Mouse (Mus musculus) midbrain, embryonic 16.5 days (tissue): ENCODE data around the gene Cradd. TPM values are rescaled to one million over a fixed set of nuclear protein-coding genes. Genes with fewer than 3 reads are reported as not detected.

ENCODE experiments used
- ATAC-seq: fragments of 200-750 bp; cut with Nextera tagmentation; 2 replicates; pipeline ENCODE4 v1.8.0; 2017; ENCODE audit warnings: moderate TSS enrichment
- H3K27ac ChIP-seq: fragments of 300-500 bp; sonication (generic); 2 replicates; pipeline ENCODE4 v1.5.1; 2014; ENCODE audit warnings: mild to moderate bottlenecking, low read length, mixed read lengths
- H3K27me3 ChIP-seq: fragments of 300-500 bp; sonication (generic); 2 replicates; pipeline ENCODE4 v1.6.1; 2014; ENCODE audit warnings: low read depth, low read length, mixed read lengths; ENCODE audit not compliant: control insufficient read depth, insufficient read depth
- H3K36me3 ChIP-seq: fragments of 300-500 bp; sonication (generic); 2 replicates; pipeline ENCODE4 v1.6.1; 2014; ENCODE audit warnings: mild to moderate bottlenecking, low read length, moderate library complexity, mixed read lengths; ENCODE audit not compliant: control insufficient read depth, insufficient read depth
- H3K4me1 ChIP-seq: fragments of 300-500 bp; sonication (generic); 2 replicates; pipeline ENCODE4 v1.6.1; 2014; ENCODE audit warnings: mild to moderate bottlenecking, low read length, mixed read lengths; ENCODE audit not compliant: control insufficient read depth, insufficient read depth
- H3K4me2 ChIP-seq: fragments of 300-500 bp; sonication (generic); 2 replicates; pipeline ENCODE4 v1.6.1; 2014; ENCODE audit warnings: mild to moderate bottlenecking, low read length, mixed read lengths
- H3K4me3 ChIP-seq: fragments of 300-500 bp; sonication (generic); 2 replicates; pipeline ENCODE4 v1.5.1; 2014; ENCODE audit warnings: low read depth, mild to moderate bottlenecking, low read length, moderate library complexity, mixed read lengths
- H3K9ac ChIP-seq: fragments of 300-500 bp; sonication (generic); 2 replicates; pipeline ENCODE4 v1.6.1; 2014; ENCODE audit warnings: low read depth, low read length, mixed read lengths
- H3K9me3 ChIP-seq: fragments of 300-500 bp; sonication (generic); replicated peaks from 2 replicates; pipeline ENCODE4 v1.6.1; 2014; ENCODE audit warnings: mild to moderate bottlenecking, low read length, mixed read lengths; ENCODE audit not compliant: control insufficient read depth, poor library complexity, severe bottlenecking
- WGBS: fragments of 180-500 bp; shearing (Covaris S2); extraction: QIAGEN DNeasy Blood & Tissue Kit; methylation state at CpG from one replicate; pipeline ENCODE4 v1.1.7; 2014; 5-methylcytosine and 5-hydroxymethylcytosine counted together
- polyA plus RNA-seq: library from polyadenylated mRNA; unstranded; fragments of >200 nt; fragmentation: Nextera tagmentation; extraction: Ambion mirVana; gene quantifications from 2 replicates; pipeline ENCODE4 v1.2.1, GENCODE M21; 2015

The Cradd gene
- polyA plus RNA-seq = 10.6 and 11.1 TPM in 2 replicates

DNA sequence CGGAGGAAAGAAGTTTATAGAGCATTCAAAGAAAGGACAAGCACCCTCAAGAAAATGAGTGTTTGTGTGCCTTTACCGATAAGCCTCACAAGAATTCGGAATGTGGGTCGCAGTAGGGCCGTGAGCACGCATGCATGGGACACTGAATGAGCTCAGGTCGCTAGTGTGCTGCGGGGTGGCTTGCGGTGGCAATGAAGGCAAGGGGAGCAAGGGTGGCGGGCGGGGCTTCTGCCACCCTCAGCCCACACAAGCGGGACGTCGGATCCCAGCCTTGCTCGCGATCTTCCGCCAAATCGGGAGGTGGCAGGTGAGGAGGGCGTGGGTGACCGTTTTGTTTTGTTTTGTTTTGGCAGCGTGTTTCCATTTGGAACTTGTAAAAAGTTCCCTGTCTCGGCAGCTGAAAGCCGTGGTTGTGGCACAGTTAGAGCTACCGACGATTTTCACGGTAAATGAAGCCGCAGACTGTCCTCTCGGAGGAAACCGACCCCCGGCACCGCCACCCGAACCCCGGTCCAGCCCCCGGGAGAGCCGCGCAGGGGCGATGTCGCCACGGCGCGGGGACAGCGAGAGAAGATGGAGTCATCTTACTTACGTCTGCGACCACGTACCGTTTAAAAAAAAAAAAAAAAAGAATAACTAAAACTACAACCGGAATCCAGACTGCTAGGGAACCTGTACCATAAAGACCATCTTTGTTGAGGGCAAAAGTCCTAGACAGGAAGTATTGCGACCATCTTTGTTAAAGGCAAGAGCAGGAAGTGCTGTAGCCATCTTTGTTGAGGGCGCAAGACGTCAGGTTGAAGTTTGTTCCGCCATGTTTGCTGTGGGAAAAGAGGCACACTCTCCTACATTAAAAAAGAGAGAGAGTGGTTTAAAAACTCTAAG is at the start of gene Cradd:
Gene Cradd (minus strand): TSS at position 741 of the 885 bp plus-strand sequence.
- peak within 1 kb of the TSS; percentile 80 for H3K9ac ChIP-seq

DNA sequence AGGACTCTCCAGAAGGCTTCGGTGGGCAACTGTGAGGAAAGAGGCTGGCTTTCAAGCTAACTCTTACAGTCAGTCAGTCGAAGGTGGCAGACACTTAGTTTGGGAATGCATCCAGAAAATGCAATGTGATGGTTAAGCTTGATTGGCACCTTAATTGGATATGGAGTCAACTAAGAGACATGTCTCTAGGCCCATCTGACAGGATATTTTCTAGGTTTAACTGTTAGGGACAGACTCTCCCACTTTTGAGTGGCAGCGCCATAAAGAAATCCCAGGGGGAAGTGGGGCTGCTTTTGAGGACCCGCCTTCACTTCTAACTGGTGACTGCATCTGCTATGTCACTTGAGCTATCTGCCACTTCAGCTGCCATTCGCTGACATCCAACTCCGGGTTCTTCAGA is 49.4 kb upstream of the Cradd start:
- no peak overlapping the region for H3K9ac ChIP-seq
- H3K4me1 ChIP-seq = no peaks in the 10 kb centered on the region
- H3K27ac ChIP-seq = no peak overlapping the region
- no peaks in the 10 kb centered on the region for H3K9me3 ChIP-seq
- 93% methylated on average over 6 of the region's 6 CpGs for WGBS
- no peak overlapping the region for H3K4me2 ChIP-seq
- ATAC-seq = no peak
- no peak overlapping the region for H3K4me3 ChIP-seq
- no peaks in the 10 kb centered on the region for H3K36me3 ChIP-seq
- no peaks in the 10 kb centered on the region for H3K27me3 ChIP-seq

More for the DNA sequence above, at the start of gene Cradd:
- Histone ChIP-seq H3K27ac (peak within 1 kb of the TSS; percentile 97), H3K36me3 (no peaks in the 10 kb centered on the region), H3K4me1 (peaks cover 15% of the 10 kb centered on the region), H3K27me3 (no peaks in the 10 kb centered on the region), H3K9me3 (no peaks in the 10 kb centered on the region), H3K4me3 (peak within 1 kb of the TSS; percentile 68), H3K4me2 (peak within 1 kb of the TSS; percentile 71)
- peak; percentile 91 for ATAC-seq
- under 1% methylated on average over 51 of the region's 51 CpGs for WGBS

DNA sequence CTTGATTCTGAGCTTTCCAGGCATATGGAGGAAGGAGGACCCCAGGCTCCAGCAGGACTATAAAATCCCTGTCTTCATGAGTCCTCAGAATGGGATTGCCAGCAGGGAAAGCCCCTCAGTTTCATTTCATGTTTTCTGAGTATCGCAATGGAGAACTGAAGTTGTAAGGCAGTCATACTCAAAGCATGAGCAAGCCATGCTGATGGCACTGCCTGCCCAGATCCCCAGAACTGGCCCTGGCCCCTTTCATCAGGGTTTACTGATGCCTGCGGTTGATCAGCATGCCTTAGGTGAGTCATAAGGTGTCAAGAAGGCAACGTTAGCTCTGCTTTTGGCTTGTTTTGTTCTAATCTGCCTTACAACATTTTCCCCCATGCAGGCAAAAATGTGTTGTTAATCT is 48.0 kb upstream of the Cradd start:
- Histone ChIP-seq H3K36me3 (no peaks in the 10 kb centered on the region), H3K9me3 (no peaks in the 10 kb centered on the region), H3K27ac (no peak overlapping the region), H3K4me3 (no peak overlapping the region), H3K4me2 (no peak overlapping the region), H3K4me1 (no peaks in the 10 kb centered on the region), H3K9ac (no peak overlapping the region), H3K27me3 (no peaks in the 10 kb centered on the region)
- WGBS = 92% methylated on average over 3 of the region's 3 CpGs
- ATAC-seq = no peak

DNA sequence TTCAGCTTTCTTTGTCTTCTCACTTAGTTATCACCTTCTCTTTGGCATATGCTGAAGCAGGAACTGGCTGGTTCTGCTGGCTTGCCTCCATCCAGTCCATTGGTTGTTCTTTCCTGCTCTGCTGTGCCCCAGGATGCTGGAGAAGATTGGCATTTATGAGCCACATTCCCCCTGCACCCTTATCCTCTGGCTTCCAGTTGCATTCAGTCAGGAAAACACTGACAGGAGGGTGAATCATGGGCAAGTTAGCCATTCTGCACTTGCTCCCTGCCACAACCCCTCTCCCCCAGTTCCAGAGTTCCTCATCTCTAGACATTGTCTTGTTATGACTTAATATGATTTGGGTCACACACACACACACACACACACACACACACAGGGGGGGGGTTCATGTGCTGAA is 45.3 kb upstream of the Cradd start:
- Histone ChIP-seq H3K9ac (no peak overlapping the region), H3K4me3 (no peak overlapping the region), H3K4me1 (no peaks in the 10 kb centered on the region), H3K27me3 (no peaks in the 10 kb centered on the region), H3K27ac (no peak overlapping the region), H3K4me2 (no peak overlapping the region), H3K9me3 (no peaks in the 10 kb centered on the region), H3K36me3 (no peaks in the 10 kb centered on the region)
- no peak for ATAC-seq

- Histone ChIP-seq H3K27ac (no peak overlapping the region), H3K4me1 (no peaks in the 10 kb centered on the region), H3K4me3 (no peak overlapping the region), H3K27me3 (no peaks in the 10 kb centered on the region), H3K9me3 (no peaks in the 10 kb centered on the region), H3K9ac (no peak overlapping the region), H3K36me3 (no peaks in the 10 kb centered on the region), H3K4me2 (no peak overlapping the region)
- ATAC-seq = no peak
- WGBS = 93% methylated on average over 14 of the region's 14 CpGs
These were observed 44.2 kb upstream of the Cradd start for GRCm38 (mm10) chr10:95368151-95368550.

DNA sequence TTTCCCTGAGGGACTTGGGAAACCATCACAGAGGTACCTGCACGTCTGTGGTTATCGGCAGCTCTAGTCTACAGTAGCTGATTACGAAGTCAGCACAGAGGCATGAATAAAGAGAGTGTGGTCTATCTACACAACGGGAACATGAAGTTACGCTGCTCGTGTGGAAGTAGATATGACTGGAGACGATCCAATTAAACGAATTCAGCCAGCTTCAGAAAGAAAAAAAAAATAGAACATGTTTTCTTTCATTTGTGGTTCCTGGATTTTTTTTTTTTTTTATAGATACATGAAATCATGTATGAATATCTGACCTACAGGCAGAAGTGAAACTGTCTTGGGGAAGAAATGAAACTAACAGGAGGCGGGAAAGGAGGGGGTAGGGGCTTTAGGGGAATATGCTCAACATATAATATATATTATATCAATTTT is 43.7 kb upstream of the Cradd start:
- ATAC-seq = no peak
- H3K27ac ChIP-seq = no peak overlapping the region
- WGBS = 86% methylated on average over 9 of the region's 9 CpGs

GRCm38 (mm10) chr10:95367241-95367640 is 43.3 kb upstream of the Cradd start:
- Histone ChIP-seq H3K27ac (no peak overlapping the region), H3K9me3 (no peaks in the 10 kb centered on the region), H3K4me1 (no peaks in the 10 kb centered on the region), H3K36me3 (no peaks in the 10 kb centered on the region), H3K9ac (no peak overlapping the region), H3K27me3 (no peaks in the 10 kb centered on the region), H3K4me3 (no peak overlapping the region), H3K4me2 (no peak overlapping the region)
- 80% methylated on average over 7 of the region's 7 CpGs for WGBS
- ATAC-seq = no peak

More for the DNA sequence above, 43.7 kb upstream of the Cradd start:
- no peak overlapping the region for H3K4me2 ChIP-seq
- no peaks in the 10 kb centered on the region for H3K4me1 ChIP-seq
- H3K9ac ChIP-seq = no peak overlapping the region
- no peaks in the 10 kb centered on the region for H3K36me3 ChIP-seq
- H3K9me3 ChIP-seq = no peaks in the 10 kb centered on the region
- no peaks in the 10 kb centered on the region for H3K27me3 ChIP-seq
- H3K4me3 ChIP-seq = no peak overlapping the region

DNA sequence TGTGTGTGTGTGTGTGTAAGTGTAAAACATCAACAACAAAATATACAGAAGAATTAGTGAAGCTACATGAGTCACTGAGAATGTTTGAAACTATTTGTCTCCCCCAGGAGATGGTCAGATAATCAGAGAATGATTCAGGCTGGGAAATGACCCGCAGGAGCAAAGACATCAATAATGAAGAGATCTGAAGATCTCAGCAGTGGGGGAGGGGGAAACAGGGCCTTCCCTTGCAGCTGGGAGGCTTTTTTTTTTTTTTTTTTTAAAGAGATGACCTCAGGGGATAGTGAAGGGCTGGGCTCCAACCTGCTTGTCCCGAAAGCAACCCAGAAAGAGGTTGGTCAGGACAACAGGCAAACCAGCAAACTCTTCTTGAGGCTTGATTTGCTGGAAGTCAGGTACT is 38.4 kb upstream of the Cradd start:
- no peaks in the 10 kb centered on the region for H3K9me3 ChIP-seq
- no peak overlapping the region for H3K4me3 ChIP-seq
- 31% methylated on average over 2 of the region's 2 CpGs for WGBS
- H3K36me3 ChIP-seq = no peaks in the 10 kb centered on the region
- no peak for ATAC-seq
- H3K9ac ChIP-seq = no peak overlapping the region
- H3K27me3 ChIP-seq = no peaks in the 10 kb centered on the region
- H3K27ac ChIP-seq = no peak overlapping the region
- H3K4me1 ChIP-seq = no peaks in the 10 kb centered on the region
- H3K4me2 ChIP-seq = no peak overlapping the region

DNA sequence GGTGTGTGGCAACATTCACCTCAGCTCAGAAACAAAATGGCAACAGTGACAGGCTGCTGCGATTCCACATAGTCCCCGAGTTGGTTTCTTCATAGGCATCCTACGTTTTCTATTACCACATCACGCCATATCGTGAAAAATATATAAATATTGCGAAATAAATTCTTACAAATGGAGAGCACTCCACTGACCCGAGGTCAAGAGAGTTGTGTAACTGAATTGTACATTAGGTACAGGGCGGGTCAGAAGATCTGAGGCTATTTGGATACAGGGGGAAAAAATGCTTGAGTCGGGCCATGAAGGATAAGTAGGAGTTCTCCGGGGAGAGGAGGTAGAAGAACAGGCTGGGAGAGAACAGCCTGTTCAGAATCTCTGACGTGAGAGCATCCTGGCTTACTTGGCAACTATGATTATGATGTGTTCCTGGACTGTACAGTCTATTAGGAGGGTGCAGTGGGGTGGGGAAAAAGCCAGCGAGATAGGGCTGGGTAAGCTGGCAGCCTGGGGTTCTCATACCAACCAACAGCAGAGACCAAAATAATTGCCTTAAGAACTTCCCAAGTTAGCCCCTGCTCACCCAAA is 37.4 kb upstream of the Cradd start:
- Histone ChIP-seq H3K27ac (no peak overlapping the region), H3K4me3 (no peak overlapping the region), H3K36me3 (no peaks in the 10 kb centered on the region), H3K9me3 (no peaks in the 10 kb centered on the region), H3K4me2 (no peak overlapping the region), H3K4me1 (no peaks in the 10 kb centered on the region), H3K27me3 (no peaks in the 10 kb centered on the region), H3K9ac (no peak overlapping the region)
- 91% methylated on average over 12 of the region's 12 CpGs for WGBS
- ATAC-seq = no peak
